Mouse (Mus musculus) thymus, postnatal 10 days (tissue): ENCODE results near the gene Snap29.

ENCODE experiments used
- DNase-seq, 2 experiments: peaks; one replicate each; pipeline ENCODE4 v3.0.0; 2021; ENCODE audit warnings: low spot score in 2 of 2

Snap29 gene

DNA sequence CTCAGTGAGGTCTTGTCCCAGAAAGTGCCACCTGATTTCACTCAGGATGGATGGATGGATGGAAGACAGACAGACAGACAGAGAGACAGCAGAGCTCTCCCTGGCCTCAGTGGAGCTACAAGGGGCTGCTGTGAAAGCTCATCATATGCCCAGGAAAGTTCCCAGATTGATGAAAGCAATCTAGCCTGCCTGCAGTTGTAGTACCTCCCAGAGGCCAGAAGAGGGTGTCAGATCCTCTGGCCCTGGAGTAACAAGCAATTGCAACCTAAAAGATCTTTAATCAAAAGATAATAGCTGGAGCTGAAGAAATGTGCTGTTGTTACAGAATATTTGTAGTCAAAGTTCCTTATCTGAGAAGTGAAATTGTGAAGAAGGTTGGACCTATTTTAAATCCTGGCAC, 68.3 kb downstream of the Snap29 start:
- DNase-seq: peak; percentile 15 to 39

DNA sequence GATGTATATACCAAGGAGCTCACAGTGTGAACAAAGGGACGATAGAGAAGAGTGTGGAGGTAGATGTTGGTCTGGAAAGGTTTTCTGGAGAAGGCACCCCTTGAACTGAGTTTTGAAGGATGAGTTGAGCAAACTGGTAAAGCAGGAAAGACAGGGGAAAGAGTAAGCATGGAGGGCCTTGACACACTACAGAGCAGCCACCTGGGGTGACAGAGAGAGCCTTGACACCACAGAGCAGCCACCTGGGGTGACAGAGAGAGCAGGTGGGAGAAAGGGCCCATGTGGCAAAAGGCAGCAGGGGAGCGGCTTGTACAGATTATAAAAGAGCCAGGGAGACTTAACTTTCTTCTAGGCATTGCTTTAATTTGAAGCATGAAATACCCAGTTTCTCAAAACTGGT, 69.0 kb downstream of the Snap29 start:
- DNase-seq: peak; percentile 37 to 44

DNA sequence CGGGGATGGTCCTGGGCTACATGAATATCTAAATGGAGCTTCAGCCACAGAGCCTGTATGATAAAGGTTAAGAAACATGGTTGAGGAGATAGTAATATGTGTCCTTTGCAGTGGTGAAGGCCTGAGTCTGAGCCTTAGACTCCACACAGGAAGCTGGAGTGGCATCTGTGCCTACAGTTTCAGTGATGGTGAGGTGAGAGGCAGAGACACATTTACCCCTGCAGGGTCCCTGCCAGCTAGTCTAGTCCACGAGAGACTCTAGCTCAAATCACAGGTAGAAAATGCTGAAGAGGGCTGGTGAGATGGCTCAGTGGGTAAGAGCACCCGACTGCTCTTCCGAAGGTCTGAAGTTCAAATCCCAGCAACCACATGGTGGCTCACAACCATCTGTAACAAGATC, 69.5 kb downstream of the Snap29 start:
- DNase-seq: no peak

DNA sequence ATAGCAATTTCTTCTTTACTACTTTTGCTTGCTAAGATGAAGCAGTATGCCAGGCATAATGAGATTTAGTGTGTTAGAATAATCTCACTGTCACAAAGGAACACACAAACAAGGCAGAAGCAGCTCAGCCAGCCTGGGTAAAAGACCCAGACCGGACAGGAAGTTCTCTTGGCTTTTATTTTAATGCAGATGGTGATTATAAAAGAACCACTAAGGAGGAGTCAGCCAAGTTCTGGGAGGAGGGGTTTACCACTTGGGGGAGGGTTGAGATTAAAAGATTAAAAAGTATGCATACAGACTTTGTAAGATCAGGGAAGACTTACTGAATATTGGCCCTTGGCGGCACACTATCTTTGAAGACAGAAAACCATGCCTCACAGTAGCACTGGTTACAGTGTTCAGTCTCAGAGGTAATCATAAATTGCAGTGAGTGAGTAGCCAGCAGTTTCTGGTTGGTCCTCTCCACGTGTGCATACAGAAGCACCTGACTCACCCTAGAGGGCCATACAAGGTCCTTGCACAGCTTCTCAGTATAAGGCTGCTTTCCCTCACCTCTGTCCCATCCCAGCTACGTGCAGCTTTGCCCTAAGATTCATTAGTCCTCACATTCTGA, 72.7 kb downstream of the Snap29 start:
- no peak for DNase-seq
